Mouse (Mus musculus): ENCODE measurements around the gene Ak7. TPM values are rescaled to one million over a fixed set of nuclear protein-coding genes. Genes with fewer than 3 reads are reported as not detected.

Gene Ak7
- total and polyA plus RNA-seq, 2 experiments from 2014 or later = 1.4 to 2.2 TPM

- ATAC-seq (ENCODE audit: low FRiP score) (no peak), DNase-seq (ENCODE audit: low spot score) (no peak)
- Histone ChIP-seq H3K4me1 (ENCODE audit: insufficient read depth, low read length) (no peaks in the 10 kb centered on the region), H3K27ac (ENCODE audit: low read depth, low read length) (no peak overlapping the region), H3K9ac (replicated peaks; ENCODE audit: low read length, poor library complexity, severe bottlenecking) (no peak overlapping the region), H3K9me3 (ENCODE audit: low read length) (no peaks in the 10 kb centered on the region), H3K4me3 (ENCODE audit: low read depth, low read length) (no peak overlapping the region), H3K4me2 (ENCODE audit: low read depth, low read length, poor library complexity, severe bottlenecking) (no peak overlapping the region), H3K27me3 (ENCODE audit: insufficient read depth, low read length) (no peaks in the 10 kb centered on the region), H3K36me3 (ENCODE audit: insufficient read depth, low read length) (no peaks in the 10 kb centered on the region)
- 77% methylated on average over 9 of the region's 9 CpGs for WGBS
- TF ChIP-seq CTCF (IDR thresholded peaks at IDR 0.05) = no peak
Observed at GRCm38 (mm10) chr12:105733370-105734159, 27.8 kb downstream of the Ak7 start.

- Histone ChIP-seq H3K9ac (replicated peaks; ENCODE audit: low read length, poor library complexity, severe bottlenecking) (no peak overlapping the region), H3K4me3 (ENCODE audit: low read depth, low read length) (no peak overlapping the region), H3K36me3 (ENCODE audit: insufficient read depth, low read length) (no peaks in the 10 kb centered on the region), H3K9me3 (ENCODE audit: low read length) (no peaks in the 10 kb centered on the region), H3K27ac (ENCODE audit: low read depth, low read length) (no peak overlapping the region), H3K4me1 (ENCODE audit: insufficient read depth, low read length) (no peaks in the 10 kb centered on the region), H3K27me3 (ENCODE audit: insufficient read depth, low read length) (no peaks in the 10 kb centered on the region), H3K4me2 (ENCODE audit: low read depth, low read length, poor library complexity, severe bottlenecking) (no peak overlapping the region)
- 66% methylated on average over 7 of the region's 7 CpGs for WGBS
- no peak for TF ChIP-seq CTCF (IDR thresholded peaks at IDR 0.05)
- ATAC-seq (ENCODE audit: low FRiP score) (no peak), DNase-seq (ENCODE audit: low spot score) (no peak)
Observed at GRCm38 (mm10) chr12:105735226-105735888, 29.6 kb downstream of the Ak7 start.

- WGBS = 90% methylated on average over 6 of the region's 6 CpGs
- no peak overlapping the region for H3K4me2 ChIP-seq (ENCODE audit: low read depth, low read length, poor library complexity, severe bottlenecking)
- ATAC-seq (ENCODE audit: low FRiP score) = no peak
- no peak overlapping the region for H3K4me3 ChIP-seq (ENCODE audit: low read depth, low read length)
- TF ChIP-seq CTCF (IDR thresholded peaks at IDR 0.05) = no peak
- H3K27ac ChIP-seq (ENCODE audit: low read depth, low read length) = no peak overlapping the region
- H3K36me3 ChIP-seq (ENCODE audit: insufficient read depth, low read length) = no peaks in the 10 kb centered on the region
- DNase-seq (ENCODE audit: low spot score) = no peak
- H3K9ac ChIP-seq (replicated peaks; ENCODE audit: low read length, poor library complexity, severe bottlenecking) = no peak overlapping the region
- no peaks in the 10 kb centered on the region for H3K4me1 ChIP-seq (ENCODE audit: insufficient read depth, low read length)
- H3K9me3 ChIP-seq (ENCODE audit: low read length) = no peaks in the 10 kb centered on the region
- H3K27me3 ChIP-seq (ENCODE audit: insufficient read depth, low read length) = no peaks in the 10 kb centered on the region
Observed at GRCm38 (mm10) chr12:105735889-105736251, 30.1 kb downstream of the Ak7 start.

GRCm38 (mm10) chr12:105738316-105739096 is 32.7 kb downstream of the Ak7 start:
- WGBS = 87% methylated on average over 15 of the region's 15 CpGs
- Histone ChIP-seq H3K9ac (replicated peaks; ENCODE audit: low read length, poor library complexity, severe bottlenecking) (no peak overlapping the region), H3K9me3 (ENCODE audit: low read length) (no peaks in the 10 kb centered on the region), H3K4me3 (ENCODE audit: low read depth, low read length) (no peak overlapping the region), H3K27me3 (ENCODE audit: insufficient read depth, low read length) (no peaks in the 10 kb centered on the region), H3K27ac (ENCODE audit: low read depth, low read length) (no peak overlapping the region), H3K36me3 (ENCODE audit: insufficient read depth, low read length) (no peaks in the 10 kb centered on the region), H3K4me1 (ENCODE audit: insufficient read depth, low read length) (no peaks in the 10 kb centered on the region), H3K4me2 (ENCODE audit: low read depth, low read length, poor library complexity, severe bottlenecking) (no peak overlapping the region)
- no peak for TF ChIP-seq CTCF (IDR thresholded peaks at IDR 0.05)
- no peak for DNase-seq (ENCODE audit: low spot score)
- no peak for ATAC-seq (ENCODE audit: low FRiP score)

GRCm38 (mm10) chr12:105739656-105740055 is 33.9 kb downstream of the Ak7 start:
- H3K9ac ChIP-seq (replicated peaks; ENCODE audit: low read length, poor library complexity, severe bottlenecking) = no peak overlapping the region
- H3K27ac ChIP-seq (ENCODE audit: low read depth, low read length) = no peak overlapping the region
- DNase-seq (ENCODE audit: low spot score) (no peak), ATAC-seq (ENCODE audit: low FRiP score) (no peak)
- H3K4me1 ChIP-seq (ENCODE audit: insufficient read depth, low read length) = no peaks in the 10 kb centered on the region
- no peak for TF ChIP-seq CTCF (IDR thresholded peaks at IDR 0.05)
- no peaks in the 10 kb centered on the region for H3K27me3 ChIP-seq (ENCODE audit: insufficient read depth, low read length)
- WGBS = 85% methylated on average over 8 of the region's 8 CpGs
- no peak overlapping the region for H3K4me2 ChIP-seq (ENCODE audit: low read depth, low read length, poor library complexity, severe bottlenecking)
- no peak overlapping the region for H3K4me3 ChIP-seq (ENCODE audit: low read depth, low read length)
- H3K9me3 ChIP-seq (ENCODE audit: low read length) = no peaks in the 10 kb centered on the region
- H3K36me3 ChIP-seq (ENCODE audit: insufficient read depth, low read length) = no peaks in the 10 kb centered on the region

GRCm38 (mm10) chr12:105748114-105748513 is 42.3 kb downstream of the Ak7 start:
- no peak for TF ChIP-seq CTCF (IDR thresholded peaks at IDR 0.05)
- no peak overlapping the region for H3K9ac ChIP-seq (replicated peaks; ENCODE audit: low read length, poor library complexity, severe bottlenecking)
- WGBS = 85% methylated on average over 5 of the region's 5 CpGs
- no peak overlapping the region for H3K4me3 ChIP-seq (ENCODE audit: low read depth, low read length)
- H3K36me3 ChIP-seq (ENCODE audit: insufficient read depth, low read length) = no peaks in the 10 kb centered on the region
- no peaks in the 10 kb centered on the region for H3K27me3 ChIP-seq (ENCODE audit: insufficient read depth, low read length)
- H3K4me2 ChIP-seq (ENCODE audit: low read depth, low read length, poor library complexity, severe bottlenecking) = no peak overlapping the region
- no peaks in the 10 kb centered on the region for H3K9me3 ChIP-seq (ENCODE audit: low read length)
- no peak overlapping the region for H3K27ac ChIP-seq (ENCODE audit: low read depth, low read length)
- DNase-seq (ENCODE audit: low spot score) = no peak
- no peak for ATAC-seq (ENCODE audit: low FRiP score)
- H3K4me1 ChIP-seq (ENCODE audit: insufficient read depth, low read length) = no peaks in the 10 kb centered on the region

Data from midbrain, postnatal 0 days (tissue).